Mouse (Mus musculus) CD8-positive naive resting alpha-beta T cell, adult 57 days (primary cell): ENCODE measurements around the gene Elac2. TPM values are rescaled to one million over a fixed set of nuclear protein-coding genes. Genes with fewer than 3 reads are reported as not detected.

Experiments
- total RNA-seq: library from RNA; stranded (reverse); gene quantifications from one replicate; pipeline ENCODE4 v1.2.4, GENCODE M21; 2023

Gene Elac2
- total RNA-seq, result 30.0 TPM

DNA sequence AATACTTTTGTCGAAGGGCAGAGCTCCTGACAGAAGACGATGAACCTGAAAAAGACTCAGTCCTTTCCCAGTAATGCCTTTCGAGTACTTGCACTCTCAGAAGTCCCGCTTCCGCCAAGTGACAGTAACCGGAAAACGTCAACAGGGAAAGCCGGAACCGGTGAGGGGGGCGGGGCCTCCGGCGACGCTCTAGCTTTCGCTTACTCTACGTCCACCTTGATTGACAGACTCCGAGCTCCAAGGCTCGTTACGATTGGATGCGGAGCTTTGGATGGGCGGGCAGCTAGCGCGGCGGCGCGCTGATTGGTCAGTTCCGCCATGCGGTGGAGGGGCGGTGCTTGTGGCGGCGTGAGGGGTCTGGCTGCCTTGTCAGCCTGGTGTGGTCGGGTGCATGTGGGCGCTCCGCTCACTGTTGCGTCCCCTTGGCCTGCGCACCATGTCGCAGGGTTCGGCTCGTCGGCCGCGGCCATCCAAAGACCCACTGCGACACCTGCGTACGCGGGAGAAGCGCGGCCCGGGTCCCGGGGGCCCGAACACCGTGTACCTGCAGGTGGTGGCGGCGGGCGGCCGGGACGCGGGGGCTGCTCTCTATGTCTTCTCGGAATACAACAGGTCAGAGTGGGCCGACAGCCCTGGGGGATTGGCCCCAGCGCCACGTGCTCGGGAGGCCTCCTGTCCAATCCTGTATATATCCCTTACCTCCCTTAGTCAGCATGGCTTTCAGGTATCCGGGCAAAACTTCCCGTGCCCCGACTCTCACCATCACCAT, at the start of gene Elac2:
Elac2 (plus strand) TSS at position 319 of the 769 bp plus-strand sequence.

Other genes starting within 250 kb of the Elac2 start
- not detected for gene 1700086D15Rik, start 180.9 kb downstream of the Elac2 start, total RNA-seq
- not detected for gene Arhgap44, start 183.9 kb downstream of the Elac2 start, total RNA-seq